Mouse (Mus musculus) kidney, postnatal 14 days (tissue): ENCODE results near the gene Kcnip3.

ENCODE experiments used
- DNase-seq: peaks from one replicate; pipeline ENCODE4 v3.0.0; 2022; ENCODE audit warnings: mixed read lengths

Gene Kcnip3

GRCm38 (mm10) chr2:127514380-127515124, 7.3 kb downstream of the Kcnip3 start:
- no peak for DNase-seq

GRCm38 (mm10) chr2:127513244-127513643, 8.7 kb downstream of the Kcnip3 start:
- no peak for DNase-seq

- no peak for DNase-seq
Measured at GRCm38 (mm10) chr2:127511426-127511825, 10.5 kb downstream of the Kcnip3 start.

- DNase-seq: peak; percentile 64
Measured at GRCm38 (mm10) chr2:127507967-127508660, 13.8 kb downstream of the Kcnip3 start.

- peak; percentile 83 for DNase-seq
Measured at GRCm38 (mm10) chr2:127507077-127507774, 14.7 kb downstream of the Kcnip3 start.

- no peak for DNase-seq
Measured at GRCm38 (mm10) chr2:127506131-127506632, 15.7 kb downstream of the Kcnip3 start.

GRCm38 (mm10) chr2:127505196-127505595, 16.7 kb downstream of the Kcnip3 start:
- DNase-seq: no peak

GRCm38 (mm10) chr2:127503751-127504549, 17.9 kb downstream of the Kcnip3 start:
- DNase-seq: no peak

- peak; percentile 73 for DNase-seq
Measured at GRCm38 (mm10) chr2:127501061-127501460, 20.8 kb downstream of the Kcnip3 start.

- DNase-seq: no peak
Measured at GRCm38 (mm10) chr2:127498750-127499149, 23.1 kb downstream of the Kcnip3 start.

- DNase-seq: no peak
Measured at GRCm38 (mm10) chr2:127496321-127496720, 25.6 kb downstream of the Kcnip3 start.

- DNase-seq: peak; percentile 91
Measured at GRCm38 (mm10) chr2:127484476-127485170, 37.3 kb downstream of the Kcnip3 start.

GRCm38 (mm10) chr2:127483001-127483400, 38.9 kb downstream of the Kcnip3 start:
- peak; percentile 57 for DNase-seq

- DNase-seq: peak; percentile 89
Measured at GRCm38 (mm10) chr2:127482533-127482911, 39.4 kb downstream of the Kcnip3 start.

- no peak for DNase-seq
Measured at GRCm38 (mm10) chr2:127481841-127482532, 39.9 kb downstream of the Kcnip3 start.

GRCm38 (mm10) chr2:127479763-127480162, 42.1 kb downstream of the Kcnip3 start:
- no peak for DNase-seq

GRCm38 (mm10) chr2:127479210-127479609, 42.7 kb downstream of the Kcnip3 start:
- no peak for DNase-seq

GRCm38 (mm10) chr2:127472279-127472678, 49.6 kb downstream of the Kcnip3 start:
- no peak for DNase-seq

GRCm38 (mm10) chr2:127471281-127471680, 50.6 kb downstream of the Kcnip3 start:
- no peak for DNase-seq

GRCm38 (mm10) chr2:127470661-127471060, 51.2 kb downstream of the Kcnip3 start:
- peak; percentile 47 for DNase-seq

- no peak for DNase-seq
Measured at GRCm38 (mm10) chr2:127470183-127470582, 51.7 kb downstream of the Kcnip3 start.
